Mouse (Mus musculus) CD8-positive naive resting alpha-beta T cell, adult 2 months (primary cell): Measurements from ENCODE around the gene Negr1.

Experiments
- DNase-seq, 2 experiments: peaks; one replicate each; pipeline ENCODE4 v3.0.0; 2022; ENCODE audit warnings: low read depth in 2 of 2, low spot score in 2 of 2

The Negr1 gene

GRCm38 (mm10) chr3:157206752-157207151 lies 645.2 kb downstream of the Negr1 start:
- no peak for DNase-seq

GRCm38 (mm10) chr3:157208966-157209365 lies 647.4 kb downstream of the Negr1 start:
- no peak for DNase-seq

- DNase-seq: no peak
These were observed 647.8 kb downstream of the Negr1 start for GRCm38 (mm10) chr3:157209386-157209785.

GRCm38 (mm10) chr3:157215937-157216719 lies 654.5 kb downstream of the Negr1 start:
- DNase-seq: no peak

GRCm38 (mm10) chr3:157217794-157218193 lies 656.2 kb downstream of the Negr1 start:
- no peak for DNase-seq

- no peak for DNase-seq
These were observed 663.3 kb downstream of the Negr1 start for GRCm38 (mm10) chr3:157224920-157225319.

- DNase-seq: no peak
These were observed 671.1 kb downstream of the Negr1 start for GRCm38 (mm10) chr3:157232723-157233122.

GRCm38 (mm10) chr3:157240240-157240639 lies 678.6 kb downstream of the Negr1 start:
- no peak for DNase-seq

GRCm38 (mm10) chr3:157255446-157255845 lies 693.9 kb downstream of the Negr1 start:
- DNase-seq: no peak

GRCm38 (mm10) chr3:157255863-157256262 lies 694.3 kb downstream of the Negr1 start:
- no peak for DNase-seq

GRCm38 (mm10) chr3:157268742-157269141 lies 707.1 kb downstream of the Negr1 start:
- no peak for DNase-seq

- DNase-seq: no peak
These were observed 710.8 kb downstream of the Negr1 start for GRCm38 (mm10) chr3:157272379-157272778.

GRCm38 (mm10) chr3:157274143-157274542 lies 712.5 kb downstream of the Negr1 start:
- no peak for DNase-seq

- no peak for DNase-seq
These were observed 718.1 kb downstream of the Negr1 start for GRCm38 (mm10) chr3:157279717-157280116.

GRCm38 (mm10) chr3:157281259-157281658 lies 719.7 kb downstream of the Negr1 start:
- DNase-seq: no peak

GRCm38 (mm10) chr3:157291286-157291685 lies 729.7 kb downstream of the Negr1 start:
- DNase-seq: no peak

GRCm38 (mm10) chr3:157297216-157297615 lies 735.6 kb downstream of the Negr1 start:
- DNase-seq: no peak

- DNase-seq: no peak
These were observed 742.0 kb downstream of the Negr1 start for GRCm38 (mm10) chr3:157303430-157304116.

- no peak for DNase-seq
These were observed 759.5 kb downstream of the Negr1 start for GRCm38 (mm10) chr3:157321081-157321573.

GRCm38 (mm10) chr3:157321834-157322233 lies 760.2 kb downstream of the Negr1 start:
- DNase-seq: no peak

- no peak for DNase-seq
These were observed 772.6 kb downstream of the Negr1 start for GRCm38 (mm10) chr3:157334169-157334568.

- no peak for DNase-seq
These were observed 787.9 kb downstream of the Negr1 start for GRCm38 (mm10) chr3:157349480-157349879.
